Mouse (Mus musculus): ENCODE measurements around the gene Vmn2r76. TPM values are rescaled to one million over a fixed set of nuclear protein-coding genes. Genes with fewer than 3 reads are reported as not detected.

The Vmn2r76 gene
- polyA plus RNA-seq (2014; fragmentation: Illumina TruSeq; extraction: RNeasy Lipid Tissue Mini Kit (QIAGEN cat#74804); ENCODE audit: low read depth, low replicate concordance), result not detected

DNA sequence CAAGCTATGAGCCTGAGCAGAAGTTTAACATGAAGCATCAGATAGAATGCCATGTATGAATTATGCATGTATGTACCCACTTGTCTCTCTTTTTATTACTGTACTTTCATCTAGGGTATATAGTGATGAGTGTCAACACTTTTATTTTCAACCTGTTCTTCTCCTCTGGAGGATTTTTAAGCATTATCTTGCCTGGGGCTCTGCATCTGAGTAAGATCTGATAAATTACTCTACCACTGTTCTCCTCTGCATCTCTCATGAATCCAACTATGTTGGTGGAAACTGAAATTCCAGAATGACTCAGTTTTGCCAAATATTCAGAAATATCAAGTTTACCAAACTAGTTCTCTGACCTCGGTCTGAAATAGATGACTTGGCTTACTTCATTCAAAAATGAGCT lies at the start of gene Vmn2r76:
Vmn2r76 (minus strand) TSS at position 101 of the 400 bp plus-strand sequence.

DNA sequence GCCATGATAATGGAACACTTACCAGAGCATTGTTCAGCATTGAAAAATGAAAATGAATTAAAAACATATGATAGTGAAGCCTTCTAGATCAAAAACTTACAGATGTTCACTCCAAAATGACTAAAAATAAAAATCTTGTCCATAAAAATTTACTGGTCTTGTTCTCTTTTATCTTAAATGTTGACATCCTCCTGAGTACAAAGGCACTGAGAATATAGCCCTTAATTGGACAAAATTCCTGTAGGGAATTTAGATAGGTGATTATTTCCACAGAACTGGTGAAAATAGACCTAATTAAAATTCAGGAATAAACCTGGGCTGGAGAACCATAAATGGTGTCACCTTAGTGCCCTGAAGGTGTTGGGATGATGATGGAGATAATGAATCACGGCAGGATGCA lies 31.0 kb upstream of the Vmn2r76 start, which contains the start of gene Olfr310:
Olfr310 (minus strand) TSS at position 101 of the 400 bp plus-strand sequence.

DNA sequence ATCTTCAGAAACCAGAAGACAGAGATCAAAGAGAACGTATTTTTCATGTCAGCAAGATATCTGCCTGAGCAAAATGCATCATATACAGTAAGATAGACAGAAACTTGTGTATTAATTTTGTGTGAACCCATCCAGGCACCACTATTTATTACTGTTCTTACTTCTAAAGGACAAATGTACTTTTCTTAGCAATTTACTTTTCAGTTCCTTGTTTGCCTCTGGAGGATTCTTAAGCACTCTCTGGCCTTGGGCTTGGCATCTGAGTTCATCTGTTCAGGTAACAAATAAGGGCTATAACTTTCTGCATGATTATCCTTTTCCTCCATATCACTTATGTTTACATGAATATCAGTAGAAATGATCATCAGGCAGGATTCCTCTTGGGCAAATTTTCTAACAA lies 74.4 kb downstream of the Vmn2r76 start, which contains the start of gene Vmn2r75:
Vmn2r75 (minus strand) TSS at position 101 of the 400 bp plus-strand sequence.

Other genes starting within 250 kb of the Vmn2r76 start
- gene Vmn2r75, start 74.5 kb downstream of the Vmn2r76 start, polyA plus RNA-seq (2014; fragmentation: Illumina TruSeq; extraction: RNeasy Lipid Tissue Mini Kit (QIAGEN cat#74804); ENCODE audit: low read depth, low replicate concordance), result not detected
- gene Olfr310, start 30.9 kb upstream of the Vmn2r76 start, polyA plus RNA-seq (2014; fragmentation: Illumina TruSeq; extraction: RNeasy Lipid Tissue Mini Kit (QIAGEN cat#74804); ENCODE audit: low read depth, low replicate concordance), result not detected
- gene Olfr309, start 67.4 kb upstream of the Vmn2r76 start, polyA plus RNA-seq (2014; fragmentation: Illumina TruSeq; extraction: RNeasy Lipid Tissue Mini Kit (QIAGEN cat#74804); ENCODE audit: low read depth, low replicate concordance), result not detected
- gene Olfr308, start 79.3 kb upstream of the Vmn2r76 start, polyA plus RNA-seq (2014; fragmentation: Illumina TruSeq; extraction: RNeasy Lipid Tissue Mini Kit (QIAGEN cat#74804); ENCODE audit: low read depth, low replicate concordance), result not detected
- gene Olfr307, start 91.3 kb upstream of the Vmn2r76 start, polyA plus RNA-seq (2014; fragmentation: Illumina TruSeq; extraction: RNeasy Lipid Tissue Mini Kit (QIAGEN cat#74804); ENCODE audit: low read depth, low replicate concordance), result not detected
- not detected for gene Olfr305, start 120.6 kb upstream of the Vmn2r76 start, polyA plus RNA-seq (2014; fragmentation: Illumina TruSeq; extraction: RNeasy Lipid Tissue Mini Kit (QIAGEN cat#74804); ENCODE audit: low read depth, low replicate concordance)
- not detected for gene Olfr304, start 140.3 kb upstream of the Vmn2r76 start, polyA plus RNA-seq (2014; fragmentation: Illumina TruSeq; extraction: RNeasy Lipid Tissue Mini Kit (QIAGEN cat#74804); ENCODE audit: low read depth, low replicate concordance)
- not detected for gene Olfr303, start 151.5 kb upstream of the Vmn2r76 start, polyA plus RNA-seq (2014; fragmentation: Illumina TruSeq; extraction: RNeasy Lipid Tissue Mini Kit (QIAGEN cat#74804); ENCODE audit: low read depth, low replicate concordance)
- not detected for gene Olfr301, start 157.5 kb upstream of the Vmn2r76 start, polyA plus RNA-seq (2014; fragmentation: Illumina TruSeq; extraction: RNeasy Lipid Tissue Mini Kit (QIAGEN cat#74804); ENCODE audit: low read depth, low replicate concordance)
- gene Olfr299, start 213.6 kb upstream of the Vmn2r76 start, polyA plus RNA-seq (2014; fragmentation: Illumina TruSeq; extraction: RNeasy Lipid Tissue Mini Kit (QIAGEN cat#74804); ENCODE audit: low read depth, low replicate concordance), result not detected
- not detected for gene Olfr298, start 246.2 kb upstream of the Vmn2r76 start, polyA plus RNA-seq (2014; fragmentation: Illumina TruSeq; extraction: RNeasy Lipid Tissue Mini Kit (QIAGEN cat#74804); ENCODE audit: low read depth, low replicate concordance)